Mouse (Mus musculus) adrenal gland, postnatal 36 days (tissue): ENCODE measurements at regions not wholly inside any gene's neighbourhood (a gene's known extent, or its start where the extent isn't known, plus 50 kb on each side); places are given as distances from the start of the nearest gene placed in this dataset.
A peak's percentile ranks its signal among the peaks of the same experiment; 100 is the strongest.

Experiments
- DNase-seq, 2 experiments: peaks; one replicate each; pipeline ENCODE4 v3.0.0; 2021; ENCODE audit warnings: mixed read lengths in 1 of 2

DNA sequence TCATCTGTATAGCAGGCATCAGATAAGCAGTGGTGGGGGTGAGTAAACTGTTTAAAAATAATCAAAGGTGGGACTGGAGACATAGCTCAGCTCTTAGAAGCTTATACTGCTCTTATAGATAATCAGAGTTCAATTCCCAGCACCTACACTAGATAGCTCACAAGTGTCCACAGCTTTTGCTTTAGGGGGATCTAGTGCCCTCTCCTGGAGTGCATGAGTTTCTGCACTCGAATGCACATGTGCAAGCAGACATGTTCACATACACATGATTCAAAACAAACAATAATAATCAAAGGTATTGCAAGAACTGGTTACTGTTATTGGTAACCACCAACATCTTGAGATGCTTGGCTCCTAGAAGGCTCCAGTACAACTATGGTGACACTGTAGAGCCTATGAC is 343.3 kb downstream of the Gpam start:
- DNase-seq = no peak

DNA sequence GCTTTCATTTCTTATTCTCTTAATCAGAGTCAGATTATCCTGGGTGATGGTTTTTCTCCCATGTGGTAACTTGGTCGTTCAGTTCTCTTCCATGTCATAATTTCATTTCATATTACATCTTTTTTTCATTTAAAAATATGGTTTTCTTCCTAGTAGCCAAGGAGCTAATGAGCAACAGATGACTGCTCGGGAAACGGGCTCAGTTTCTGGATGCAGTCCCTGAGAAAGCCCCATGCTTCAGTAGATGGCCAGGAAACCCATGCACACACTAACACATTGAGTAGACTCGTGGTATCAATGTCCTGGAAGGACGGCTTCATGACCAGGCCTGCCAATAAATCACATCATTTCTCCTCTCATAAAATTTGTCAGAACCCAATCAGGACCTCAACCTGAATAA is 369.3 kb downstream of the Gpam start:
- no peak for DNase-seq

DNA sequence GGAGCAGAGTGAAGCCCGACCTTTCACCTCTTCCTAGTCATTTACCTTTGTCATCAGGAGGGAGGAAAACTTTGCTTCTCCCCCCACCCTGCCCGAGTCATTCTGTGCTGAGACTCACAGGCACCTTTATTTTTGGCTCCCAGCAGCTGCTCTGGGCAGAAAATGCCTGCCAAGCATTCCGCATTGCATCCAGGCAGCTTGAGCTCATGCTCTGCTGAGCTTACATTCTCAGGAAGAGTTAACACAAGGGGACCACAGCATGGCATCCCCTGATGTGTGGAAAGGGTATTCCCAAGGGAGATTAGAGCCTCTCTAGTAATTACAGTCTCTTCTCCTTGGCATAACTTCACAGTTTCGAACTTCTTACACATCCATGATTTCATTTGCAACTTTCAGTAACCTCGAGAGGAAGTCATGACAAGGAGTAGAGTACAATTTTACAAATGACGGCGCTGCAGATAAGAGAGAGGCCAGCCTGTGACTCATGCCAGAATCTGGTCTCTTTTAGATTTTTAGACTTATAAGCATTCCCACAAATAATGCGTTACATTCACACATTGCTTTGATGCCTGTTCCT is 370.3 kb downstream of the Gpam start:
- peak; percentile 18 to 26 for DNase-seq

DNA sequence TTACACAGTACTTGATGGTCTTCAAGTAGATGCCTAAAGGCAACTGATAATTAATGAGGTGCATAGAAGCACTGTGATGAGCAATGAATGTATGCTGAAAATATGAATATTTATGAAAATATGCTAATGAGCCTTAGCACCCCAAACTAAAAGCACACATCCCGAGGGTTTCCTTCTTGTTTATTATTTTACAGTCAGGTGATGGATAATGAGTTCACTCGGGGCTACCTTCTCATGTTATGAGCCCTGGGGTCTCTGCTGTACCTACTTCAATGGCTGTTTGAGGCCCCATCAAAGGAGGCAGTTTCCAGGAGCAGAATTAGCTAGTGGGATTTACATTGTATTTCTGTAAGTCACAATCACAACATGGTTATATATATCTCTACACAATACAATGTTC is 371.6 kb downstream of the Gpam start:
- no peak for DNase-seq

DNA sequence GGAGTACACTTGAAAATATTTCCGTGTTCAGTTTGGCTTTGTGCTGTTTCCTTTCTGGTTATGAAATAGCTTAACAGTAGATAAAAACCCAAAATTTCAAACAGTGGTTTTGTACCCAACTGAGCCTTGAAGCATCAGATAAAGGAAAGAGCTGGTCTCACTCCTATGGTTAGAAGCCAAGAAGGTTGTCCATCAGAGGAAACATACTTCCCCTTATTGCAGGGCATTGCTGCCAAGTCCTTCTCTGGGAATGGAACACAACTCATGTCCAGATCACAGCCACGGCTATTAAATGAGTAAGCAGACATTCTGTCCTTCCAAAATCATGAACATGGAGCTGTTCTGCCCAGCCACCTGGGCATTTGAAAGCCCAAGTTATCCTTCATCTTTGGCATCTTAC is 393.1 kb downstream of the Gpam start:
- no peak for DNase-seq

DNA sequence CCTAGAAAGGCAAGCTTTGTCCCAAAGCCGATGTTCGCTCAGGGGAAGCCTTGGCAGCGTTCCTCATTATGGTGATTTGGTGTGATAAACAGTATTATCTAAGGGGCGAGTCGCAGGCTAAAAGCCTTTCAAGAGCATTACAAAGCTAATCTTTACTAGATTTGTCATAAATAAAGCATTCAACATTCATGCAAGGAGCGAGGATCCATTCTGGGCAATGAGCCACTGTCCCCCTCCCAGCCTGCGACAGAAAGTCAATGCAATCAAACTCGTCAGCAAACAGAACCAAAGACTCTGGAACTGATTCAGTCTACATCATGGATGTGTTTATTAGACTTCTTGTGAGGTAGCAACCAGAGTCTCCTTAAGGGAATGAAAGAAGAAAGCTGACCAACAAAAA is 395.3 kb downstream of the Gpam start:
- no peak for DNase-seq

DNA sequence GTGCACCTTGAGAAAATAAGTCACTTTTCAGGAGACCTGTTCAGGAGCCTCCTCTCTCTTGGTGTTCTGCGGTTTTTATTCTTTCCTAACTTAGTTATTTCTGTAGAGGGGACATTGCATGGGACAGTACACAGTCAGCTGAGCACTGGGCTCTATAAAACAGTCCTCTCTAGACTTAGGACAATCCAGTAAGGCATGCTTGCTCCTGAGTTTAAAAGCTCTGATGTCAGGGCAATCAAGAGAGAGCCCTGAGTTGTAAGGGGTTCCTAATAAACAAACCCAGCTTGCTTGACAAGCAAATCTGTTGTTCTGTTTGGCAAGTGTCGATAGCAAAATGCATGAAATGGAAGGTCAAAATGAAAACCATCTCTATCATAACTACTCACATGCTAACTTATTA is 395.7 kb downstream of the Gpam start:
- no peak for DNase-seq

DNA sequence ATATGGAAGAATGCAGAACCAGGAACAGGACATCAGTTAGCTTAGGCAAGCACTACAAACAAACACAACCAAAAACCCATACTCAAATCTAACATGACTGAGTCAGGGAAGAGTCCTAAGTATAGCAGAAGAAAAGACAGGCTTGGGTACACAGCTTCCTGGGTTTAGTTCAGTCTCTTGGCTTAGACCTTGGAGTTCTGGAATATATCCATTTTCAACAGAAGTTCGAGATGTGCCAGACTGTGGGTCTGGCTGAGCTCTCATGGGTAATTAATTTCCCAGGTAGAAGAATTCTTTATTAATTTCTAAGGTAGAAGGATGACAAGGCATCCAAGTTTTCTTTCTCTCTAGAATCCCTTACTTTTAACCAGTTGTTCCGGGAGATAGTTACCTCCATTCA is 396.2 kb downstream of the Gpam start:
- DNase-seq = no peak

DNA sequence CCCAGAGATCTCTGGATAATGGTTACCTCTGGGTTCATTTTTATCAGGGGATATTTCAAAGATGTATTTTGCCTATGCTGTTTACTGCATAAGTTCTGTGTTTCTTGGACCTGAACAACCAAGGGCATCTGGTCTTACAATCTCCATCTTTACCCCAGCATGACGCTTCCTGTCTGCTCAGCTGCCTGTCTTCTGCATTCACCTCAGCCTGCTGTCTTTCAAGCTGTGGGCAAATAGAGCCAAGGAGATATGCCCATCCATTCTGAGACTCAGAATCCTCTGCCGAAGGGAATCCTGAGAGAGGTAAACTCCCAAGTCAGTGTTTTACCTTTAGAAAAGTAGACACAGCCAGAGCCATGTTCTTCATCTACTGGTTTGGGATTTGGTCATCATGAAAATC is 396.7 kb downstream of the Gpam start:
- DNase-seq = no peak

DNA sequence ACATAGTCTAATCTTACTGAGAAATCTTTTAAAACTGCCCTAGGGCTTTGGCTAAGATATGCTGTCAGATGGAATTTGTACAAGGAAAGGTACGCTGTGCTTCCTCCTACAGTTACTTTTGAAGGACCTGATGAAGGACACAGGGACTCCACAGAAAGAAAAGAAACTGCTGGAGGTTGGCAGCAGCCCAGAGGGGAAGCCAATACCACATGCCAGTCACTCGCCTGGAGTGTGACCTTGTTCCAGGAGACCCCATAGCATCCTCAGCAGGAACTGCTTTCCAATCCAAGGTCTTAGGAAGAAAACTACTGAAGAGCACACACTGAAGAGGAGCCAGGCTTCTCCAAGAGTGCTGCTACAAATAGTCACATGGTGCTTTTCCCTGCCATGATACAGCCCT is 404.9 kb downstream of the Gpam start:
- peak; percentile 12 to 19 for DNase-seq

DNA sequence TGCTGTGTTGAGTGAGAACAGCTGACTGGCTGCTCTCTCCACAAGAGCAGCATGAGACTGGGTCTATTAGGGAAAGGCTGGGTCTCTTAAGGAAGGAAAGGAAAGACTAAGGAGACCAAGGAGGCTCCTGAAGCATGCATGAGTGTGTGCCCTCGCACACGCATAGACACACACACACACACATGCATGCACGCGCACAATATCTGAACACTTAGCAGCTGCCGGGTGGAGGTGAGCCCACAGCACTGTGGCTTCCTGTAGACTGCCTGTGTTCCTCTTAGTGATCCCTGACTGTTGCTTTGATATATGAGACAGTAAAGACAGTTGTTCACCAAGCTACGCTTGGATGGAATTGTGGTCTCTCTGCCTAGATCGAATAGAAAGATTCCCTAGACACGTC is 429.6 kb downstream of the Gpam start:
- DNase-seq = no peak

DNA sequence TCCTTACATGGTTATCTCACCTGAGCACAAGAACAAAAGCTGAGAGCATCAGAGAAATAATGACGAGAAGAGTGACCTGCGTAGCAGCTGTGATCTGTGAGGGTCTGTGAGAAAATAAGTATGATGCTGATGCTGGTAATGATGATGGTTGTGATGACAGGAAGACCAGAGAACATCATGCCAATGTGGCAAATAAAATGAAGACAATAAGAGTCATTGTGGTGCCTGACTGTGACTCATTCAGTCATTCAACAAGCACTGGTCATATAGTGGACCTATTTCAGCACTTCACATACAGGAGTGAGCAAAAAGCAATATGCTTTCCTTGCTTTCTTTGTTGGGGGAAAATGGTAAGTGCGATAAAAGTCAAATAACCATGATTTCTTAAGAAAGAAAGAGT is 433.3 kb downstream of the Gpam start:
- no peak for DNase-seq

DNA sequence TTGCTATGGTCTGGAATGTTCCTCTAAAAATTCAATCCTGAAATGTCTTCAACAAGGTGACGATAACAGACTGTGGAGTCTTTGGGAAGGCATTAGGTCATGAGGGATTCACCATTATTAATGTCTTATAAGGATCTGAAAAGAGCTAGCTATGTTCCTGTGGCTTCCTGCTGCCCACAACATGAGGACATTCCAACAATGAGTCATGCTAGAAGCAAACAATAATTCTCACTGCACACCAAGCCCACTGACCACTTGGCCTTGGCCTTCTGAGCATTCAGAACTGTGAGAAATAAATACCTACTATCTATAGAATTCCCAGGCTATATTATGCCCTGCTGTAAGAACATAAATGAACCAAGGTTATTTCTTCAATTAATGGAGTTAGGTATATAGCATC is 433.9 kb downstream of the Gpam start:
- DNase-seq = no peak

DNA sequence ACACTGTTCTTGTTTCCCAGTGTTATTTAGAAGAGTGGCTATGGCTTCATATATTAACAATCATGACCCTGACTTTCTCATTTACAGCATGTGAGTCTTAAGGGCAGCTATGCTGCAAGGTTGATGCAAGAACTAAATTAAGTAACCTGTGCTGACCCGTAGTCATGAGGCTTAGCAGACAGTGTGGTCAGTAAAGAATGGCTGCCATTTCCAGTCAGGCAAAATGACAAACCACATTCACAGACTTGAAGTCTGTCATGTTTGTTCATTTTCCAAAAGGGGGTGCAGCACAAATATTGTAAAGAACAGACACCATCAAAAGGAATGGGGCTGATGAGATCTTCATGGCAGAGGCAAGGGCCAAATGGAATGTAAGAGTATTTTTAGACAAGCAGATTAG is 435.2 kb downstream of the Gpam start:
- no peak for DNase-seq

DNA sequence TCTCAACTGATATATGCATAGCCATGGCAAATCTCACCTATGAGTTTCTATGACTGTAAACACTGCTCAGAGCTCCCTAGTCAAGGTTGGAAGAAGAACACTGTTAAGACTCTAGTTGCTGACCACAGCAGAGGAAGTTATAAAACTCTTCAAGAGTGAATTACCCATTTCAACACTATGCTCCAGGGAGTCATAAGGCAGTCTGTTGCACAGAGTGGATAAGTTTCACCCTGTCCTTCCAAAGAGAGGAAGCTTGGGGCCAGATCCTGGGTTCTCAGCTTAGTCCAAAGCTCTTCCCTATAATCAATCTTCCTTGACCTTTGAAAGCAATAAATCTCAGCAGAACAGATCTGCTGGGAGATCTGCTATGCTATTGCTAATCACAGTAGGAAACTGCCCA is 438.4 kb downstream of the Gpam start:
- no peak for DNase-seq

DNA sequence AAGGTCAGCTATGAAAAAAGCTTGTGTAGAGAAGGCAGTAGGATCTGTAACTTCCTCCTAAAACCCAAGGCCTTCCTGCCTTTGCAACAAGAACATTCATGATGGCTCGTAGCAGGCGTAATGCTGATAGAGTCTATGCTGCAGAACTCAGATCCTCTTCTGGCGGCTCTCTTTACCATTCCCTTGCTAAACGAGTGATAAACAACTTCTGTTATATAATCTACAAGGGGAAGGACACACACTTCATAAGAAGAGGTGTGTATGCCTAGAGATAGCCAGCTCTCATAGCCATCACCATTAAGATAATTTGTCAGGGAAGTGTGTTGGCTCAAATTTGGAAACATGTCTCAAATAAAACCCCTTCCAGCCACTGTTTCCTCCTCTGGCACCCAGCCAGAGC is 441.9 kb downstream of the Gpam start:
- no peak for DNase-seq
